Mouse (Mus musculus): ENCODE measurements at regions not wholly inside any gene's neighbourhood (a gene's known extent, or its start where the extent isn't known, plus 50 kb on each side); places are given as distances from the start of the nearest gene placed in this dataset.

DNA sequence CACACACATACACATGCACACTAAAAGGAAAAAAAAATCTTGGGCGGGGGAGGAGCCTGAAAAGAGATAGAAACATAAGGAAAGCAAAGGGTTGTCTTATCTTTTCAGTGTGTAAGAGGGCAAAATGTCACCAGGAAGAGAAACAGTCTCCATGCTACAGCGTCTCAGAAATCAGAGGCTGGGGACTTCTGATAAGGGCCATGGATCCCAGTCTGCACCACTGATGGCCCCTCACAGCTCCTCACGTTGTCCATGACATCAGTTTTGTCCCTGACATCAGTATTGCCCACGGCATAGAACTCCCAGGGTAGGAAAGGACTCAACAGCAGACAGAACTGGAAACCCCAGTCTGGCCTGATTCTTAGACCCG, 135.0 kb downstream of the 2410131K14Rik start:
- no peak for DNase-seq (ENCODE audit: low read depth)

DNA sequence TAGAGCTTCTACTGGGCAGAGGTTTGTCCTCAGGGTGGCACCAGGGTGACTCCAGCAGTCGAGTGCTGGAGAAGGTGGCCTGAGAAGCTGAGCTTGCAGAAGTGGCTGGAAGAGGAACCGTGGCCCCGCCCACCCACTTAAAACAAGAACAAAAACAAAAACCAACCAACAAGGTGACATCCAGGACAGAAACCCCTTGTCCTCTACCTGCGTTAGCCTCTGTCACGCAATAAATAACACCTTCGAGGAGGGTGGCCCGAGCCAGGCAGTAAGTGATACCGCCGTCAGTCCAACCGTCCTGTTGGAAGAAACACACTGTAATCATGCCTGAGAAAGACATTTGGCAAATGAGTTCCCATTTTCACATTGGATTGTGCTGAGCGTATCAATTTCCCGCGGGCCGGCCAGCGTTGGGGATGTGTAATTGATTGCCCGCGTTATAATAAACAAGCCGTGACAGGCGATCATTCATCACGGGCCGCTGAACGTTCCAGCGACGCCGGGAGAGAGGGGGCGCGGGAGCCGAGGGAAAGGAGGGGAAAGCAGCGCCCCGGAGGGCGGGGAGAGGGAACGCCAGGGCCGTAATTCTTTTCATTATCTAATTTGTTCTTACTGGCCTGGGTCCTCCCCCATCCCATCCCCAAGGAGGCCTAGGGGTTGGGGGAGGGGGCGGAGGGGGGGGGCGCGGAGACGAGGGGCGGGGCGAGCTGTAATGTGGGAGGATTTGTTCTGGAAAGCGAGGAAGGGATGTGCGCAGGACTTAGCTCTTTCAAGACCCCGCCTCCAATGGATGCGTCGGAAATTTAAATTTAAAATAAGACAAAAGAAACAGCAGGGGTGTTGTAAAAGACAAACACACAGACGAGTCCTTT, 135.6 kb downstream of the 2410131K14Rik start:
- peak; percentile 86 for DNase-seq (ENCODE audit: low read depth)

DNA sequence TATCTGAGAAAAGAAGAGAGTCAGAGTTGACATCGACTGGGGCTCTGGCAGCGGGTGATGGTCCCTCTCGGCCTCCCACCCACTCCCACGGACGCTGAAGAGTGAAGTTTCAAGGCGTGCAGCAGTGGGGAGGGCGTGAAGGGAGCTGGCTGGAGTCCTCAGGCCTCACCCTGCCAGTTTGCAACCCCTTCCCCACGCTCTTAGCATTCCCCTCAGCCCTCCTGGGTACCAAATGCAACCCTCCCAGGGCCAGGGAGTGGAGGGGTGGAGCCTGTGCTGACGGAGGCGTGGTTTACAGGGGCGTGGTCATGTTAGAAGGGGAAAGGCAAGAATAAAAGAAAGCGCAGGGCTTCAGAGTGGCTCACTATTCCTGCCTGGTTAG, 136.3 kb downstream of the 2410131K14Rik start:
- peak; percentile 63 for DNase-seq (ENCODE audit: low read depth)

DNA sequence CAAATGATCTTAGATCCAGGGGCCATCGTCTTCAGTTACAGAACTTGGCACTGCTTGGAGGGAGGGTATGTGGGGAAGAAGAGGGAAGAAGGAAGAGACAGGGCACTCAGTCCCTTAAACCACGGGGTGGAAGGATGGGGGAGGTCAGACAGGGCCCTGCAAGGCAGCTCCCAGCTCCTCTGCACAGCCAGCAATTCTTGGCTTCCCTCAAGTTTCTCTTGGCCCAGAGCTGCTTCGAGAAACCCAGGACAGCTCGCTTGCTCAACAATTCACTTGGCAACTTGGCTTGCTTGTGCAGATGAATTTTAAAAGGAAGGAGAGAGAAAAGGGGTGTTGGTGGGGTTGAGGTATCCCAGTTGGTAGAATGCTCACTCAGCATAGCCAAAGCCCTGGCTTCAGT, 141.1 kb downstream of the 2410131K14Rik start:
- peak; percentile 89 for DNase-seq (ENCODE audit: low read depth)

DNA sequence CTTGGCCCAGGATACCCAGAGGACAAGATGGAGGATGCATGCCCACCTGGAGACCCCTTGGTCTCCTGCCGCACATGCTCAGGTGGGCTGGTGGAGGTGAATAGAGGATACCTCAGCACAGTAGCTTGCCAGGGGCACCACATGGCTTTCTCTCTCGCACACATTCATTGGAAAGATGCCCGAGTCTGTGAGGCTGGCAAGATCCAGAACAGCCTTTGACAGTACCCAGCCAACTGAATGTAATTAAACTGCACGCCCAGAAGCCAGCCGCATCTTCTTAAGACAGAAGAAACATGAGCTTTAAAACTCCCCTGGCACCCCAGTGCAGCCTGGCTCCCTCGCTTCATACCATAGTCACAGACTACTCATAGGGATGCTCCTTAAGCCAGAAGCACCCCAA, 143.4 kb downstream of the 2410131K14Rik start:
- DNase-seq (ENCODE audit: low read depth) = no peak

DNA sequence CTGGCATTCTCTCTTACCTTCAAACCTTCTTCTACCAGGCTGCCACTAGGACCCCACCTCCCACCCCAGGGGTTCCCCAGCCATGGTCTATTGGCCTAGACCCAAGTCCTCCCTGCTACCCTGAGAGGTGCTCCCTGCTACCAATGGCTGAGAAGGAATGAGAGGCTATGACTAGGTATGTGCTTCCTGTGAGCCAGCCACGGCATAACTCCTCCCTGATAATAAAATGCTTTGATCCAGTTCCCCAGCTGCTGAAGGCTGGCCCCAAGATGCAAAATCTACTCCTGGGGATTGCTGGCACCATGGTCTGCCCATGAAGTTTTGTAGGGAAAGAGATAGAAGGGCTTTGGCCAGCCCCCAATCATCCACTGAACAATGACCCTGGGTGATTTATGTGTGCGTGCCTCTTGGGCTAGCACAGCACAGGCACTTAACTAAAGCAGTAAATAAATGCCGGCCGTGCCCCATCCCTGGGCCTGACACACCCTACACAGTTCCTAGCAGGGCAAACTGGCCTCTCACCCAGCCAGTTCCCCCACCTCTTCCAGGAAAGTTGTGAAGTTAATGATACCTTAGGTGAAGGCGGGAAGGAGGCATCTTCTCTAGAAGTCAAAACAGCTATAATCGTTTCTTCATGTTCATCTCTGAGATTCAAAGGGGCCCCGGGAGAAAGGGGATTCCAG, 145.8 kb downstream of the 2410131K14Rik start:
- no peak for DNase-seq (ENCODE audit: low read depth)

DNA sequence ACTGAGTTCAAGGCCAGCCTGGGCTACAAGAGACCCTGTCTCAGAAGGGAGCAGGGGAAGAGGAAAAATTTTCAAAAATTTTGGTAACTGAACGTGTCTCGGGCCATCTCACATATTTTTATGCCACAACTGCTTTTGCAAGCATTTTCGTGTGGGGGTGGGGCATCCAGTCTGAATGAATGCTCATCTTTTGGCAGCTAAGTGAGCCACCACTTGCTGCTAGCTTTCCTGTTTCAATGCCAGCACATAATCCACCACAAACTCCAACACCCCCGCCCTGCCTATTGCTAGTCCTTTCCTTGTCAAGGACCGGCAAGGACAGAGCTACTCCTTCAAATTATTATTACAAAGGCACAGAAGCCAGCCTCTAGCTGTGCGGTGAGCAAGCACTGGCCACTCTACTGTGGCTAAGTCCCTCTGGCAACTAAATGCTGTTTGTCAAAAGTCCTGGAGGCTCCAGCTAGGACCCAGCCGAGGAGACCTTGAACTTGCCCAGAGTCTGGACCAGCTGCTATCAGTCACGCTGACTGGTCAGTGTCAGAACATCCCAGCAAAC, 148.0 kb downstream of the 2410131K14Rik start:
- DNase-seq (ENCODE audit: low read depth) = no peak

DNA sequence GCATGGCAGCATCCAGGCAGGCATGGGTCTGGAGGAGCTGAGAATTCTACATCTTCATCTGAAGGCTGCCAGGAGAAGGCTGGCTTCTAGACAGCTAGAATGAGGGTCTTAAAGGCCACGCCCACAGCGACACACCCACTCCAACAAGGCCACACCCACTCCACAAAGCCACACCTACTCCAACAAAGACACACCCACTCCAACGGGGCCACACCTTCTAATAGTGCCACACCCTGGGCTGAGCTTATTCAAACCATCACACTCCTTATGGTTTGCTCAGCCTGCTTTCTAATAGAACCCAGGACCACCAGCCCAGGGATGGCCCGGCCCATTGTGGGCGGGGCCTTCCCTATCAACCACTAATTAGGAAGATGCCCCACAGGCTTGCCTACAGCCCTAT, 149.0 kb downstream of the 2410131K14Rik start:
- DNase-seq (ENCODE audit: low read depth) = no peak

DNA sequence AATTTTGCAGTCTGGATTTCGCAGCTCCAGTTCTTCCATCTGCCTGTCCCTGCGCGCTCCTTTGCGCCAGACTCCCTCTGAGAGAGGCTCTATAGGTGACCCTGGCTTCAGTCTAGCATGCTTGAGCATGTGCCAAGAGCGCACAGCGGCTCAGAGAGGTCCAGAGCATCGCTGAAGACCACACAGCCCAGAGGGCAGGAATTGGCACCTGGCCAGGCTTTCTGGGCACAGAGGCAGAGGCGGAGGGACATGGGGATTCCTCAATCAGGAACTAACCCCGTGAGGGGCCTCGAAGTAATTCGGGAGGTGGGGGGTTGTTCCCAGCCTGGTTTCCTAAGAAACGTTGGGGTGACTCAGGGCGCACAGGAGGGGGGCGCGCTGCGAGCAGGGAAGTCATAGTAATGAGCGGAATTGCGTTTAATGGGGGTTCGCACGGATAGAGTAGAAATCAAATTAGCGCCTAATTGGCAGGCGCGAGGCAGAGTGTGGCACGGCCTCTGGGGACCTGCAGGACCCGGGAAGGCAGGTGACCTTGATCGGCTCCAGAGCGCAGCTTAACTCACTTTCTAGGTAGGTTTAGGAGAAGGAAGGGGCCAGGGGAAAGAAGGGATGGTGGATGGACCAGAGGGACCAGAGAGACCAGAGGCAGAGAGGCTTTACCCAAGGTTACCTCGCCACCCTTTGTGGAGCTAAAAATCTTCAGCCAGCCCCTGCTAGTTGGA, 151.1 kb downstream of the 2410131K14Rik start:
- DNase-seq (ENCODE audit: low read depth) = no peak

DNA sequence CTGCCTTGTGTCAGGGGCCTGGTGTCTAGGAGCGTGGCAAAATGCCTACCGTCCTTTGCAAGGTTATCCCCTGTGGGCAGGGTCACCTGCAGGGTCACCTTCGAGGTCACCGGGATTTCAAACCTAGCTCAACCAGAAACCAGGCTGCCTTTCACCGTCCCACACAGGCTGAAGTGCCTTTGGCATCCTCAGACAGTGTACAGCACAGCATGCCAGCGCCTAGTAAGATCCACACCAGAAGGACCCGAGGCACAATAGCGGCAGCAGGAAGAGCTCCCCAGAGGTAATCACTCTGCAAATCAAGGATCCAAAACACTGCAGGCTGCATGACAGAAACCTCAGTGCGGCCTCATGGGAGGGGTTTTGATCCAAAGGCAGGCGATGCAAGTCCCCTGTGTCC, 155.9 kb downstream of the 2410131K14Rik start:
- no peak for DNase-seq (ENCODE audit: low read depth)

DNA sequence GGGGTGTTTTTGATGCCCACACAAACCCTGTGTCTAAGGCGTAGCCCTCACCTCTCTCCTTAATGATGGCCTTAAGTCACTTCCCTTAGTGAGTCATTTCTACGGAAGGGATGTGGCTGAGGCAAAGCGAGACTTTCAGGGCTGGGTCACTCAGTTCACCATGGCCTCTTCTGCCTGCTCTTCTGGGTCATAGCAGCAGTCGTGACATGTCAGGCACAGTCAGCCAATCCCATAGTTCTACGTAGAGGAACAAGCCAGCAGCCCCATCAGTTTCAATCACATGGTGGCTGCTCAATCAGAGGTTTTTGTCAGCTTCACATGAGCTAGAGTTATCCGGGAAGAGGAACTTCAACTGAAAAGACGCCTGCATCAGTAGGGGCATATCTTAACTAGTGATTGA, 156.1 kb upstream of the Med13l start:
- DNase-seq (ENCODE audit: low read depth) = no peak

DNA sequence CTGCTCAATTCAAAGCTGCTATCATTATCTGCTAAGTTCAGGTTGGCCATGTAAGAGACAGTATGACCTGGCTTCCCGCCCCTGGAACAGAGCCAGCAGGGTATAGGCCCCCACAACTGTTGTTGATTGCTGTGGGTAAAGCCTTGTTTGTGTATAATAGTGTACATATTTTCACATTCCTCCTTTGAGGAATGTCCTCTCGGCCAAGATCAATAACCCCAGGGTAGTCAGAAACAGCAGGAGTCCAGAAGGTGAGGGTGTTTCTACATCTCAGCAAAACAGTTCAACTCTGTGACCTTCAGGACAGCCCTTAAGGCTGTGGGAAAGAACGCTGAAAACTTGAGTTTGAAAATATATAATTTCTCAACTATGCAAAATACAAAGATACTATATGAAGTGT, 155.1 kb upstream of the Med13l start:
- DNase-seq (ENCODE audit: low read depth) = no peak

DNA sequence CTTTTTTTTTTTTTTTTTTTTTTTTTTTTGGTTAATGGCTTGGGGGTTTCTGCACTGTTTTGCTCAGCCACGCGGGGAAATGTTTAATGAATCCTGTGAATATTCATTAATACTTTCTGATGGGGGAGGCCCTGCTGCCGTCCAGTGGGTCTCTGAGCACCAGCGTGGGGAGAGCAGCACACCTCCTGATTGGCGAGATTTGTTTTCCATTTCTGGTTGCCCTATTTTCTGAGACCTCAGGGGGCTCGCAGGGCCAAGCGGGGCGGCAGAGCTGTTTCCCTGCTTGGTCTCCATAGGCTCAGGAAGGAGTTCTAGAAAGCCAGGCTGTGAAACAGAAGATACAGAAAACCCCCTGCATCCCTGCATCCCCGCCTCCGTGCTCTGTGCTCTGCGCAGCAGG, 153.0 kb upstream of the Med13l start:
- no peak for DNase-seq (ENCODE audit: low read depth)

DNA sequence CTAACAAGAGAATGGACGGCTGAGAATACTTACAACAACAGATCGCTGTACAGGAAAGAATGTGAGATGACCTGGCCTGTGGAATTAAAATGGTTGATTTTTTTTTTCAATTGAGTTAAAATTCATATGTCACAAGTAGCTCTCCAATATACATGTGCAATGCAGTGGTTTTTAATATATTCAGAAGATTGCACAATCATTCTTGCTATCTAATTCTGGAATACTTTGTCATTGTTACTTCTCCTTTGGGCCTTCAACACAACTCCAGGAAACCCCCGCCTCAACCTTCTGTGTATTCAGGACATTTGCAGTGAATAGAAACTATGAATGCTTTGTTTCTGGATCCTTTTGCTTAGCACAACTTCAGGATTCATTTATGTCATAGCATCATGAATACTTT, 152.5 kb upstream of the Med13l start:
- no peak for DNase-seq (ENCODE audit: low read depth)

DNA sequence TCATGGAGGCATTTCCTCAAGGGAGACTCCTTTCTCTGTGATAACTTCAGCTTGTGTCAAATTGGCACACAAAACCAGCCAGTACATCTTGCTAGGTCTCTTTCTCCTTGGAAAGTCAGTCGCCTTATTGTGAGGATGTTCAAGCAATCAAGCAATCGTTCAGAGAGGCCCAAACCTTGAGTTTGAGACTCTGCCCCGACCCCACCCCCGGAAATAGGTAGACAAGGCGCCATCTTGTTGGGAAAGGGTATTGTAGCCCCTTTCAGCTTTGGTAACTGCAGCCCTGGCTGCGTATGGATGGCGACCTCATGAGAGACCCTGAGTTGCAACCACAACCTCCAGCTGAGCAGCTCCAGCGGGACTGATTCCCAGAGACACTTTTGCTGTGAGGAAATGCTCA, 151.7 kb upstream of the Med13l start:
- no peak for DNase-seq (ENCODE audit: low read depth)

DNA sequence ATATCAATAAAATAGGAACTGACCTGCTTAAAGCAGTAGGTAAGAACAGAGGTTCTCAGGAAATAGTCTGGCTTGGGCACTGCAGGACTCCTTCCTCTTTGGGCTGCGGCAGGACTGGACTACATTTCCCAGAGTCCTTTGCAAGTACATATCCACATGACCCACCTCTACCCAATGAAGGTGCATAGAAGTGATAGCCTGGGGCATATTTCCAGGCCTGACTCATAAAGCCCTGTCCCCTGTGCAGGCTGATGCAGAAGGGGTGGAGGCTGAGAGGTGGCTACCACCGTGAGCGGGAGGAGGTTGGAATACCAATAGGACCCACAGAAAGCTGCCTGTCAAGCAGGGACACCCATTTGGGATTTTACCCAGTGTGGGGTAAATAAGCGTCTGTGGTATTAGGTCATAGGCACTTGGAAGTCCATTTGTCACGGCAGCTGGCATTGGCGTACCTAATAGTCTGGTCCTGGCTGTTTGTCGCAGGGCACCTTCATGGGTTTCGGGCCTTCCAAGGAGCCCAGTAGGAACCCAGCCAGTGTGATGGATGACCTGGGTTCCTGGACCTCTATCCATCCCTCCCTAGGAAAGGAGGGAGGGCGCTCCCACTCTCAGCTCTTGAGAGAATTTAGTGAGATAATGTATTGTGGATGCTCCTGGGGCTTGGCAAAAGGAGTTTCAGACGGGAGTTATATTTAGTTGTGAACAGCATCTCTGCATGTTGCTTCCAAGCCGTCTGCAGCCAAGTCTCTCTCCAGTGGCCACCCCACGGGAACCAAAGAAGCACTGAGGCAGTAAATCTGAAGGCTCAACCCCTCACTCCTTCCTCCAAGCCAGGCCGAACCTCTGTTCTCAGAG, 146.8 kb upstream of the Med13l start:
- DNase-seq (ENCODE audit: low read depth) = peak; percentile 90

DNA sequence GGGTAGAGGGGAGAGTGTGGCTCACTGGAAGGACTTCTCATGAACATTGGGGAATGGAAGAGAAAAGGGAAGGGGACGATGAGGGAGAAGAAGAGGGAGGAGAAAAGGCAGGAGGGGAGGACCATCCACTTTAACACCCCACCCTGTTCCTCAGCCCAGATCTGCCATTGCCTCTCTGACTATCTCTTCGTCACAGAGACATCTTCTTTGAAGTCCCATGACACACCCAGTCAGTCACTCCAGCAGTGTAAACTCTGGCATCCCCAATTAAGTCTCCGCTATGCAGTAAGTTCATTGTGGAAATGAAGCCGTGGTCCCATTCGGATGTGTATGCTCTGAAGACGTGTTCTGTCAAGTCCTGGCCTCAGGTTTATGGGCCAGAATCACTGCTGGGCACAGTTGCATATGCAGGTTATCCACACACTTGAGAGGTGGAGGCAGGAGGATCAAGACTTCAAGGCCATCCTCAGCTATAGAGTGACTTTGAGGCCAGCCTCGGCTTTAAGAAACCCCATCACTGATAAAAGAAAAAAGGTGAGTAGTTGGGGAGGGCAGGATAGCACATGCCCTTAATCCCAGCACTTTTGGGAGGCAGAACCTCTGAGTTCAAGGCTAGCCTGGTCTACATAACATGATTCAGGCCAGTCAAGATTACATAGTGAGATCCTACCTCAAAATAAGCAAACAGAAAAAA, 141.0 kb upstream of the Med13l start:
- no peak for DNase-seq (ENCODE audit: low read depth)

DNA sequence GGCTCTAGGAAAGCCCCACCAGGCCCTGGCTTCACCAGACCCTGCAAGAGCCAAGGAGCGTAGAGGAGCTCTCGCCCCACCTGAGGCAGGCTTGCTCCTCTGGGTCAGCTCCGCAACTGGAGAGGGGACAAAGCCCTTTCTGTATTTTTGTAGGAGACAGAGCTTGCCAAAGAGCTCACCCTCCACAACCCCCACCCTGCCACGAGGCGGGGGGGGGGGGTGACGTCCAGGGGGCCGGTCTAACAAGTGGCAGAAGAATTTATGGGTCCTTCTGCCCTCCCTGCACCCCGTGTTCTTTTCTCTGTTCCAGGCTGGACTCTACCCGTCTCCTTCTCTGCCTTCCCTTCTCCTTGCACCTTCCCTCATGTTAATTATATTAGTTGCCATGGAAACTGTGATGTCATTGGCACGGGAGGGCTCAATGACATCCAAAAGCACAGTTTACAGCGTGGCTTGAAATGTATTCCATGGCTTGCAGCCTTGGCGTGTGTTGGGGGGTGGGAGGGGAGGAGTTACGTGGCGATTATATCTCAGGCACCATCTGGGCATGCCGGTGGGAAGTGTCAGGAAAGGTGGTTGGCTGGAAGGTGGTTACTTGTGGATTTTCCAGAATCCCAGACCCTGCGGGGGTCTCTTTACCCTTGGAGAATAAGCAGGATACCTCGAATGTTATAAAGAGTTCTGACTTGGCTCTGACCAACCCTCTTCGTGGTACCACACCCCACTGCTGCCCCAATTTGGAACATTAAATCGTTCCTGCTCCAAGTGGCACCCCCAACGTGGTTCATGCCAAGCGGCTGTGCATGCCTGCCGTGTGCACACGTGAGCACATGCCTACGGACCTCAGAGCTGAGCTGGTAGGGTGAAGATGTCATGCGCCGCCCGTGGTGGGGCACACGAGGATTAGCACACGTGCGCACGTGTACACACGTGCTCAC, 138.3 kb upstream of the Med13l start:
- peak; percentile 56 for DNase-seq (ENCODE audit: low read depth)

DNA sequence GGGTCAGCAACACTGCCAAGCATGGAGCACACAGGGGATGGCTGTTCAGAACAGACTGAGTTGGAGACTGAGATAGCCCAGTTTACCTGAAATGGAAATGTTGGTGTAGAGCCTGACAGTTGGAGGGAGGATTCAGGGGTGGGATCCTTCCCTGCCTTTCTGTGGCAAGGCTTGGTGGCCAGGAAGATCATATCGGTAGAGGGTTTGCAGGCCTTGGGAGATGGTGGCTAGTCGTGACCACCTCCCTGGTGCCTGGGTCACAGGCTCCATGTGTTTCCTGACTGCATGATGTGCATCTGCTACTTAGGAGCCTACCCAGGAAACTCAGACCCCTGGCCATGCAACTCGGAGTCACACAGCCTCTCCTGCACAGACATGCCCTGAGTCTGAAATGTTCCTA, 136.3 kb upstream of the Med13l start:
- no peak for DNase-seq (ENCODE audit: low read depth)

Measured in fibroblast of lung, adult 2 months (primary cell).